Mouse (Mus musculus) hindbrain, embryonic 14.5 days (tissue): ENCODE measurements around the gene Anapc15. TPM values are rescaled to one million over a fixed set of nuclear protein-coding genes. Genes with fewer than 3 reads are reported as not detected.
"Not testable (repeated sequence)": the region's sequence is repeated elsewhere in the genome, so short reads cannot be mapped to it uniquely, and the experiment has no call there.

Source experiments
- ATAC-seq: fragments of 200-750 bp; cut with Nextera tagmentation; 2 replicates; pipeline ENCODE4 v1.8.0; 2017; ENCODE audit warnings: moderate number of reproducible peaks, mild to moderate bottlenecking, moderate TSS enrichment, moderate library complexity; ENCODE audit not compliant: low FRiP score
- DNase-seq: peaks from one replicate; pipeline ENCODE4 v3.0.0-alpha.2; 2015; ENCODE audit warnings: low spot score
- H3K27ac ChIP-seq: fragments of 300-500 bp; sonication (generic); 2 replicates; pipeline ENCODE4 v1.5.1; 2014; ENCODE audit warnings: mild to moderate bottlenecking, moderate library complexity
- H3K27me3 ChIP-seq: fragments of 300-500 bp; sonication (generic); 2 replicates; pipeline ENCODE4 v1.6.1; 2014; ENCODE audit warnings: mild to moderate bottlenecking, low read length, mixed read lengths; ENCODE audit not compliant: control insufficient read depth, insufficient read depth
- H3K36me3 ChIP-seq: fragments of 300-500 bp; sonication (generic); replicated peaks from 2 replicates; pipeline ENCODE4 v1.6.1; 2014; ENCODE audit not compliant: control insufficient read depth, insufficient read depth
- H3K4me1 ChIP-seq: fragments of 300-500 bp; sonication (generic); replicated peaks from 2 replicates; pipeline ENCODE4 v1.6.1; 2014; ENCODE audit warnings: antibody characterized with exemption, low read length, mixed read lengths; ENCODE audit not compliant: control insufficient read depth, insufficient read depth
- H3K4me2 ChIP-seq: fragments of 300-500 bp; sonication (generic); replicated peaks from 2 replicates; pipeline ENCODE4 v1.6.1; 2014; ENCODE audit warnings: mild to moderate bottlenecking, moderate library complexity
- H3K4me3 ChIP-seq: fragments of 300-500 bp; sonication (generic); replicated peaks from 2 replicates; pipeline ENCODE4 v1.5.1; 2014; ENCODE audit warnings: mild to moderate bottlenecking, low read length
- H3K9ac ChIP-seq: fragments of 300-500 bp; sonication (generic); 2 replicates; pipeline ENCODE4 v1.6.1; 2014
- H3K9me3 ChIP-seq: fragments of 300-500 bp; sonication (generic); 2 replicates; pipeline ENCODE4 v1.6.1; 2016; ENCODE audit warnings: low read length; ENCODE audit not compliant: control insufficient read depth
- WGBS: fragments of 180-500 bp; shearing (Covaris S2); extraction: QIAGEN DNeasy Blood & Tissue Kit; methylation state at CpG from one replicate; pipeline ENCODE4 v1.1.7; 2014; 5-methylcytosine and 5-hydroxymethylcytosine counted together
- microRNA-seq: library from miRNA; unstranded; fragments of <30 nt; microRNA quantifications from one replicate; pipeline ENCODE4, GENCODE M21; 2016
- polyA plus RNA-seq: library from polyadenylated mRNA; unstranded; fragments of >200 nt; fragmentation: Nextera tagmentation; extraction: Ambion mirVana; gene quantifications from 2 replicates; pipeline ENCODE4 v1.2.1, GENCODE M21; 2014

The Anapc15 gene
- polyA plus RNA-seq, 1 experiment from 2014 or later, result 63.0 TPM

GRCm38 (mm10) chr7:101933751-101934240, 70.3 kb downstream of the Anapc15 start, which contains the start of the genes Lrrc51 and Numa1:
Lrrc51 (minus strand) TSS chr7:101933895.
Numa1 (plus strand) TSS chr7:101934111.
- WGBS, result under 1% methylated on average over 40 of the region's 40 CpGs
- DNase-seq, result peak; percentile 95
- Histone ChIP-seq H3K4me2 (peak within 1 kb of the TSS; percentile 66), H3K27ac (peak within 1 kb of the TSS; percentile 69; the same call in 1 of the 2 replicates), H3K9me3 (no peaks in the 10 kb centered on the region), H3K9ac (peak within 1 kb of the TSS; percentile 77), H3K4me1 (peaks cover 13% of the 10 kb centered on the region; the same call in 1 of the 2 replicates), H3K27me3 (no peaks in the 10 kb centered on the region), H3K36me3 (no peaks in the 10 kb centered on the region), H3K4me3 (peak within 1 kb of the TSS; percentile 89)
- ATAC-seq, result peak; percentile 99

GRCm38 (mm10) chr7:101935957-101936356, 72.4 kb downstream of the Anapc15 start:
- WGBS, result 97% methylated on average over 4 of the region's 4 CpGs
- peaks cover 13% of the 10 kb centered on the region; the same call in 1 of the 2 replicates for H3K4me1 ChIP-seq
- H3K36me3 ChIP-seq, result no peaks in the 10 kb centered on the region
- no peak for ATAC-seq
- no peaks in the 10 kb centered on the region for H3K27me3 ChIP-seq
- DNase-seq, result no peak
- no peaks in the 10 kb centered on the region for H3K9me3 ChIP-seq
- no peak overlapping the region for H3K4me2 ChIP-seq
- no peak overlapping the region for H3K4me3 ChIP-seq
- H3K9ac ChIP-seq, result no peak overlapping the region
- no peak overlapping the region for H3K27ac ChIP-seq

- H3K27ac ChIP-seq, result no peak overlapping the region
- DNase-seq, result no peak
Measured at GRCm38 (mm10) chr7:101936996-101937395, 73.5 kb downstream of the Anapc15 start.

GRCm38 (mm10) chr7:101937569-101937968, 74.1 kb downstream of the Anapc15 start:
- no peaks in the 10 kb centered on the region for H3K9me3 ChIP-seq
- 92% methylated on average over 4 of the region's 4 CpGs for WGBS
- H3K27ac ChIP-seq, result no peak overlapping the region
- no peaks in the 10 kb centered on the region for H3K36me3 ChIP-seq
- H3K27me3 ChIP-seq, result no peaks in the 10 kb centered on the region
- no peak overlapping the region for H3K9ac ChIP-seq
- H3K4me3 ChIP-seq, result no peak overlapping the region
- DNase-seq (no peak), ATAC-seq (no peak)
- H3K4me1 ChIP-seq, result peaks cover 13% of the 10 kb centered on the region; the same call in 1 of the 2 replicates
- H3K4me2 ChIP-seq, result no peak overlapping the region

More at GRCm38 (mm10) chr7:101936996-101937395, 73.5 kb downstream of the Anapc15 start:
- 94% methylated on average over 4 of the region's 4 CpGs for WGBS
- H3K4me2 ChIP-seq, result no peak overlapping the region
- H3K4me3 ChIP-seq, result no peak overlapping the region
- no peaks in the 10 kb centered on the region for H3K9me3 ChIP-seq
- no peak for ATAC-seq
- no peaks in the 10 kb centered on the region for H3K27me3 ChIP-seq
- H3K9ac ChIP-seq, result no peak overlapping the region
- H3K36me3 ChIP-seq, result no peaks in the 10 kb centered on the region
- peaks cover 13% of the 10 kb centered on the region; the same call in 1 of the 2 replicates for H3K4me1 ChIP-seq

GRCm38 (mm10) chr7:101938348-101938747, 74.8 kb downstream of the Anapc15 start:
- H3K36me3 ChIP-seq, result no peaks in the 10 kb centered on the region
- H3K27me3 ChIP-seq, result no peaks in the 10 kb centered on the region
- 93% methylated on average over 2 of the region's 2 CpGs for WGBS
- DNase-seq (no peak), ATAC-seq (no peak)
- H3K4me1 ChIP-seq, result peaks cover 13% of the 10 kb centered on the region; the same call in 1 of the 2 replicates
- no peaks in the 10 kb centered on the region for H3K9me3 ChIP-seq
- no peak overlapping the region for H3K4me2 ChIP-seq
- H3K27ac ChIP-seq, result no peak overlapping the region
- no peak overlapping the region for H3K4me3 ChIP-seq
- H3K9ac ChIP-seq, result no peak overlapping the region

- ATAC-seq, result no peak
- WGBS, result 98% methylated on average over 4 of the region's 4 CpGs
- no peak overlapping the region for H3K4me3 ChIP-seq
Measured at GRCm38 (mm10) chr7:101939758-101940157, 76.2 kb downstream of the Anapc15 start.

GRCm38 (mm10) chr7:101949008-101949407, 85.5 kb downstream of the Anapc15 start:
- not testable (repeated sequence) for DNase-seq, H3K9me3 ChIP-seq, H3K4me2 ChIP-seq, H3K4me1 ChIP-seq, H3K9ac ChIP-seq, H3K27ac ChIP-seq, H3K27me3 ChIP-seq, ATAC-seq, H3K36me3 ChIP-seq, H3K4me3 ChIP-seq
- WGBS, result 92% methylated on average over 5 of the region's 5 CpGs

More at GRCm38 (mm10) chr7:101939758-101940157, 76.2 kb downstream of the Anapc15 start:
- no peak for DNase-seq
- no peak overlapping the region for H3K4me2 ChIP-seq
- H3K36me3 ChIP-seq, result no peaks in the 10 kb centered on the region
- H3K27me3 ChIP-seq, result no peaks in the 10 kb centered on the region
- no peak overlapping the region for H3K27ac ChIP-seq
- no peaks in the 10 kb centered on the region for H3K9me3 ChIP-seq
- H3K4me1 ChIP-seq, result peaks cover 10% of the 10 kb centered on the region; the same call in 1 of the 2 replicates
- no peak overlapping the region for H3K9ac ChIP-seq

Small RNAs within 50 kb of the gene (microRNA-seq; reads per million reads assigned to microRNA genes)
- gene Gm22655, result not detected

Other genes starting within 250 kb of the Anapc15 start
- gene Clpb, start 200.1 kb upstream of the Anapc15 start, polyA plus RNA-seq, result 33.0 and 39.8 TPM in 2 replicates
- gene Phox2a, start 45.4 kb upstream of the Anapc15 start, polyA plus RNA-seq, result 3.5 TPM in 2 replicates
- gene Inppl1, start 25.5 kb upstream of the Anapc15 start, polyA plus RNA-seq, result 7.8 and 10.5 TPM in 2 replicates
- gene Folr2, start 6.5 kb upstream of the Anapc15 start, polyA plus RNA-seq, result 1.2 and 3.3 TPM in 2 replicates
- 43.0 and 69.7 TPM in 2 replicates for gene Folr1, start 7.1 kb downstream of the Anapc15 start, polyA plus RNA-seq
- 135 and 144 TPM in 2 replicates for gene Lamtor1, start 42.2 kb downstream of the Anapc15 start, polyA plus RNA-seq
- gene Tomt, start 42.6 kb downstream of the Anapc15 start, polyA plus RNA-seq, result 0.21 and 0.33 TPM in 2 replicates
- gene Lrrc51, start 70.2 kb downstream of the Anapc15 start, polyA plus RNA-seq, result 12.5 and 15.2 TPM in 2 replicates
- 50.0 and 50.8 TPM in 2 replicates for gene Numa1, start 70.4 kb downstream of the Anapc15 start, polyA plus RNA-seq
- 3.0 and 3.5 TPM in 2 replicates for gene Il18bp, start 155.0 kb downstream of the Anapc15 start, polyA plus RNA-seq
- gene Rnf121, start 201.8 kb downstream of the Anapc15 start, polyA plus RNA-seq, result 33.1 and 33.4 TPM in 2 replicates
- gene Xndc1, start 201.8 kb downstream of the Anapc15 start, polyA plus RNA-seq, result 18.4 and 19.0 TPM in 2 replicates
- 1.0 and 1.2 TPM in 2 replicates for gene Xntrpc, start 202.0 kb downstream of the Anapc15 start, polyA plus RNA-seq
- gene Trpc2, start 219.4 kb downstream of the Anapc15 start, polyA plus RNA-seq, result not detected in 2 replicates
- 0.29 TPM in 1 of 2 replicates, not detected in the other for gene Art1, start 238.0 kb downstream of the Anapc15 start, polyA plus RNA-seq
- 0.19 TPM in 1 of 2 replicates, not detected in the other for gene Art5, start 245.8 kb downstream of the Anapc15 start, polyA plus RNA-seq